Mouse (Mus musculus) spleen, embryonic (tissue): ENCODE measurements around the gene Dnah5.
"Not testable (repeated sequence)": the region's sequence is repeated elsewhere in the genome, so short reads cannot be mapped to it uniquely, and the experiment has no call there.

Source experiments
- CTCF ChIA-PET: fragments of 350-600 bp; sonication (Branson Sonifier 250); formaldehyde crosslinking; loops from one replicate; lab custom pipeline; 2022; lab: Charles Lee

The Dnah5 gene

DNA sequence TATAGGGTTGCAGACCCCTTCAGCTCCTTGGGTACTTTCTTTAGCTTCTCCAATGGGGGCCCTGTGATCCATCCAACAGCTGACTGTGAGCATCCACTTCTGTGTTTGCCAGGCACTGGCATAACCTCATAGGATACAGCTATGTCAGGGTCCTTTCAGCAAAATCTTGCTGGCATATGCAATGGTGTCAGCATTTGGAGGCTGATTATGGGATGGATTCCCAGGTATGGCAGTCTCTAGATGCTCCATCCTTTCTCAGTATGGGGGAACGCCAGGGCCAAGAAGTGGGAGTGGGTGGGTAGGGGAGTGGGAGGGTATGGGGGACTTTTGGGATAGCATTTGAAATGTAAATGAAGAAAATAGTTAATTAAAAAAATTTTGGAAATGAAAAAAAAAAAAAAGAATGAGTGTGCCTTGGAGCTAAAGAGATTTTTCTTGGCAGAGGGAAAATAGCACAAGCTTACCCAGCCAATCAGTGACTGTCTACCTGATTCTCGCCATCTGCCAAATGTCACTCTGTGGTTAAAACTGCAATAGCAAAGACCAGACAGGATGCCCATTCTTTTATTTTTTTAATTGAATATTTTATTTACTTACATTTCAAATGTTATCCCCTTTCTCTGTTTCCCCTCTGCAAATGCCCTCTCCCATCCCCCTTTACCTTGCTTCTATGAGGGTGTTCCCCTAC lies 257.7 kb downstream of the Dnah5 start:
- CTCF ChIA-PET: not testable (repeated sequence)

DNA sequence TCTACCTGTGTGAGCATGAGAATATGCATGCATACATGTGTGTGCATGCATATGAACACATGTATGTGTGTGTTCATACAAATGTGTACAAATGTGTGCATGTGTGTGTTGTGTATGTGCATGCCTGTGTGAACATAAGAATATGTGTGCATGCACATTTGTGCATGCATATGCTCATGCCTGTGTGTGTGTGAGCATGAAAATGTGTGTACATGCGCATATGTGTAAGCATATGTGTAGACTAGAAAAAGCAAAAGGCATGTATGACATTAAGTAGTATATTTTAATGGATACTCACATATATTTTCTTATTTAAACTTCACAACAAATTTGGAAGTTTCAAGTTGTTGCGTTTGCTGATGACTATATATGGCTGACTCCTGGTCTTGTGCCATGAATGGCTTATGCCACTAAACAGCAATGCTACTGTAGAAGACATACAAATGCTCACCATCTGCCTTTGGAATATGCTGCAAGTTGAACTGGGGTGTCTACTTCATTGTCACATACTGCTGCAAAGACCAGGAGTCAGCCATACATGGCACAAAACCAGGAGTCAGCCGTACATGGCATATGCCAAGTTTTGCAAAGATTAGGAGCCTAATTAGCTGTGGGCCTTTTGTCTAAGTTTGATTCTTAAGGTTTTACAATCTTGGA lies 263.2 kb downstream of the Dnah5 start:
- CTCF ChIA-PET: no interaction called here

- CTCF ChIA-PET: no interaction called here
These were observed 270.3 kb downstream of the Dnah5 start for GRCm38 (mm10) chr15:28473749-28474390.

- CTCF ChIA-PET: no interaction called here
These were observed 299.3 kb downstream of the Dnah5 start for GRCm38 (mm10) chr15:28502820-28503219.

- CTCF ChIA-PET: no interaction called here
These were observed 311.6 kb downstream of the Dnah5 start for GRCm38 (mm10) chr15:28515176-28515575.
